Mouse (Mus musculus): Measurements from ENCODE around the gene Prdm16.

DNA sequence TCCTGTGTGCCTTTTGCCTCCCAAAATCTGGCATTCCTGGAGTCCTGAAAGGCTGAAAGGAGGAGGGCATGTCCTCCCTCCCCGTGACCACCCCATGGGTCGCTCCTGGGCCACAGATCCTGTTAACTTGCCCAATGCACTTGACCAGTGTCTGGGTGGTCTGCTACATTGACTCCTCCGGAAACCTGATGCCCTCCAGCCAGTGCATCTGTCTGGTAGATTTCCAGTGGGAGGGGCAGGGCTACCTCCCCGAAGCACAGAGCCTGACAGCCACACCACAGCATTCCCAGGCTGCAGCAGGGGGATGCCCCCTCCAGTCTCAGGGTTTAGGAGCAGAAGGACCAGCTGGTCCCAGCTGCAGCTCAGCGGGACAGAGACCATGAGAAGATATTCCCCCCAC, 15.8 kb upstream of the Prdm16 start:
- TF ChIP-seq POLR2A (IDR thresholded peaks at IDR 0.05; ENCODE audit: borderline replicate concordance, insufficient read depth, low read length) (no peak), CTCF (IDR thresholded peaks at IDR 0.05; ENCODE audit: borderline replicate concordance, insufficient read depth, low read depth, low read length) (no peak)

Data from cerebellum, adult 2 months (tissue).